Mouse (Mus musculus): ENCODE measurements around the gene Ap3b1. TPM values are rescaled to one million over a fixed set of nuclear protein-coding genes. Genes with fewer than 3 reads are reported as not detected.
"Not testable (repeated sequence)": the region's sequence is repeated elsewhere in the genome, so short reads cannot be mapped to it uniquely, and the experiment has no call there.

Ap3b1 gene
- 29.4 and 37.0 TPM in 2 replicates for polyA plus RNA-seq (2015; fragmentation: Nextera tagmentation; extraction: Ambion mirVana)

DNA sequence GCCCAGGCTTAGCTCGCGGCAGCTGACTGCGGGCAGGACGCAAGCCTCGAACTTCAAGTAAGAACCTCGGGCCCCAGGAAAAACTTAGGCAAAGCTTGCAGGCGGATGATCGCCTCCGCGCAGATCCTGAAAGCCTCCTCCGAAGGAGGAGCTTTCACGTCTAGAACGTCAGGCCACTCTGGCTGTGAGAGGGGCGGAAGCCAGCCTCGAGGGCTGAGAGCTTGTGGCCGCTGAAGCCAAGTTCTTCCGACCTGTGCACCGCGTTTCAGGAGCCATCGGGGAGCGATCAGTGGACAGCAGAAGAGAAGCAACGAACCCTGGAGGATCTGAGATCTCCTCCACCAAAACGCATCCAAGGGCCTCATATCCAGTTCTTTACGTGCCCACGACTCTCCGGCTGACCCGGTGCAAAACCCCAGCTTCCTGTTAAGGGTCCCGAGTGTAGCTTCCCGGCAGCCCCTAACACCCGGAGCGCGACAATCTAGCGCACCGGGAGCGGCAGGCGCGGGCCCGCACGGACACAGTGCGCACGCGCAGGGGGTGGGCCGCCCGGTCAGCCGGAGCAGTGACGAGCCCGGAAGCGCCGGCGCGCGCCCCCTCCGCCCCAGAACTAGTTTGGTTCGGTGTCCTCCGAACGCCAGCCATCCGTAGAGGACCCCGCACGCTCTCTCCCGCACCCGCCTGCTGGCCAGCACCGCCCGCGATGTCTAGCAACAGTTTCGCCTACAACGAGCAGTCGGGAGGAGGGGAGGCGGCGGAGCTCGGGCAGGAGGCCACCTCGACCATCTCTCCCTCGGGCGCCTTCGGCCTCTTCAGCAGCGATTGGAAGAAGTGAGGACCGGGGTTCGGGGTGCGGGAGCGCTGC is at the start of gene Ap3b1:
TSS of gene Ap3b1 (plus strand) at position 560 of the 865 bp plus-strand sequence.
- Histone ChIP-seq H3K9me3 (no peaks in the 10 kb centered on the region), H3K27ac (replicated peaks) (peak within 1 kb of the TSS; percentile 86), H3K4me2 (peak within 1 kb of the TSS; percentile 67), H3K27me3 (no peaks in the 10 kb centered on the region), H3K9ac (peak within 1 kb of the TSS; percentile 88), H3K4me1 (replicated peaks) (peaks cover 24% of the 10 kb centered on the region), H3K4me3 (peak within 1 kb of the TSS; percentile 79), H3K36me3 (no peaks in the 10 kb centered on the region)
- ATAC-seq (ENCODE audit: low read depth), result peak; percentile 97
- under 1% methylated on average over 79 of the region's 79 CpGs for WGBS

DNA sequence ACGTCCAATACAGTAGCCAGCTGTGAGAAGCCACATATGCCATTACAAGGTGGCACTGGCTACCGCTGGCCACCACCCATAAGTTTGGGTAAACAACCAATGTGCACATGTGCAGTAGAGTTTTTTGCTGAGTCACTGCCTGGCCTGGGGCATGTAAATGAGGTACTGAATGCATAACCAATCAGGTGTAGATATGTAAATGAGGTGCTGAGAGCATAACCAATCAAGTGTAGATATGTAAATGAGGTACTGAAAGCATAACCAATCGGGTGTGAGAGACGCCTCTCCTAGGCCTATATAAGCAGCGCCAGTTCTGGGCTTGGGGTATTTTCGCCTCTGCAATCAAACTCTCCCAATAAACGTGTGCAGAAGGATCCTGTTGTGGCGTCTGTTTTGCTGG is 45.9 kb upstream of the Ap3b1 start:
- ATAC-seq (ENCODE audit: low read depth); H3K4me1 ChIP-seq (replicated peaks); H3K27me3 ChIP-seq; H3K36me3 ChIP-seq; H3K27ac ChIP-seq (replicated peaks); H3K9me3 ChIP-seq; H3K9ac ChIP-seq; H3K4me3 ChIP-seq; H3K4me2 ChIP-seq: not testable (repeated sequence)
- 90% methylated on average over 8 of the region's 8 CpGs for WGBS

DNA sequence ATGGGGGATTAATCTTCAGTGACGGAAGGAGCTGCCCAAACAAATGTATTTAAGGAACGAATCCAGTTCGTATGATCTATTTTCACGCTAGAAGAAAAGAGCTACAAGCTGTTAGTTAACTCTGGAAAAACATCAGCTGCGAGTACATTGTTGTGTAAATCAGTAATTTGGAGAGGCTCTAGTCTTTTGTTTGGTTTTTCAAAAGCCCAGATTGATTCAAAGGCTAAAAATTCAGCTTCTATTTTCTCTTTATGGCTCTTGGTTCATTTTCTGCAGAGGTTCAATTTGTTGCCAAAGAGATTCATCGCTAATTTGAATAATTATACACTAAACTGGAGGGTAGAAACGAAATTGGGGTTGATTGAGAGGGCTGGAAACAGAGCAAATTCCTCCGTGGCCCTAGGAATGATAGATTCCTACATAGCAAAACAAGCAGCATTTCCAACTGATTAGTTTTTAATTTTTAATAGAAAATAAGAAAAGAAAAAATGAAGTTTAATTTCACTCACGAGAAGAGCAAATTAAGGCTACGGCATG is 41.7 kb upstream of the Ap3b1 start:
- Histone ChIP-seq H3K36me3 (no peaks in the 10 kb centered on the region), H3K27ac (replicated peaks) (no peak overlapping the region), H3K27me3 (no peaks in the 10 kb centered on the region), H3K4me1 (replicated peaks) (peaks cover 7% of the 10 kb centered on the region; the same call in 1 of the 2 replicates), H3K9me3 (no peaks in the 10 kb centered on the region), H3K4me2 (no peak overlapping the region), H3K4me3 (no peak overlapping the region), H3K9ac (no peak overlapping the region)
- ATAC-seq (ENCODE audit: low read depth), result no peak
- 37% methylated on average over 10 of the region's 10 CpGs for WGBS

DNA sequence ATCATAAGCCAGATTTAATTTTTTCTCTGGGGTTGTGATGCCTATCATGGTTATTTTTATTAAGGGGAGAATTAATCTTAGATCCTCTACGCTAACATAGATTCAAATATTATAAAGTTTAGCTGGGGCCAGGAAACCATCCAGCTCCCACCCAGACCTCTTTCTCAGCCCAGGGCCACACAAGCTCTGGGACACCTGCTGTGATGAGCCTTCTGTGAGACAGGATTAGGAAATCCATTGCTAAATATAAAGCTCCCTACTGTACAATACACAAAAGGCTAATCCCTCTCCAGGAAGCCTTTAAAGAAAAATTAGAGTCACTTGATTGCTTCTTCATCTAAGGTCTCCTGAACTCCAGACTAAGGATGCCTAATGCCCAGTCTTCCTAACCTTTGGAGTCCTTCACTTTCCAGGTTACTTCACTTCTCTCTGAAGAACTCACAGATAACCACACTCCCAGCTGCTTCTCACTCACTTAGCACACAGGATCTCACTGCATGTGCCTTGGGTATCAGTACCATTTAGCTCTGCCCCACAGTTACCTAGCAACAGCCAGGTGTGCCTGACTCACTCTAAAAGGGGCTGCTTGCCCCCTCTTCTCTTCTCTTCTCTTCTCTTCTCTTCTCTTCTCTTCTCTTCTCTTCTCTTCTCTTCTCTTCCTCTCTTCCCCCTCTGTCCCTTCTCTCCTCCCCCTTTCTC is 37.5 kb upstream of the Ap3b1 start:
- H3K27me3 ChIP-seq, result no peaks in the 10 kb centered on the region
- no peak overlapping the region for H3K27ac ChIP-seq (replicated peaks)
- 72% methylated on average over 1 of the region's 1 CpGs for WGBS
- no peak overlapping the region for H3K4me2 ChIP-seq
- H3K4me3 ChIP-seq, result no peak overlapping the region
- peaks cover 5% of the 10 kb centered on the region; the same call in 1 of the 2 replicates for H3K9me3 ChIP-seq
- no peak overlapping the region for H3K9ac ChIP-seq
- ATAC-seq (ENCODE audit: low read depth), result no peak
- peaks cover 7% of the 10 kb centered on the region; the same call in 1 of the 2 replicates for H3K4me1 ChIP-seq (replicated peaks)
- H3K36me3 ChIP-seq, result no peaks in the 10 kb centered on the region

DNA sequence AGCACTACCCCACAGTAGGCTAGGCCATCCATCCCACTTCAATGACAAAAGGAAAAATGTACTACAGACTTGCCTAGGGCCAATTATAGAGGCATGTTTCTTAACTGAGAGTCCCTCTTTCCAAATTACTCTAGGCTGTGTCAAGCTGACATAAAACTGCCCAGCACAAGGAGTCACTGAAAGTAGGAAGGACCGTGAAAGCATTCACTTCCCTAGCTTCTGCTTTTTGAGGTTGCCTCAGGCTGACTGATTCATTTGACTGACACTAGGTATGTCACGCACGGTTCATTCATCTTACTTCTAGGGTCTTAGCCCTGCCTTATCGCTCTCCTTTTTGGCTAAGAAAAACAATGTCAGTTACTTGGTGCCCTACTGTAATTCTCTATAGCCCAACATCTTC is 36.3 kb upstream of the Ap3b1 start:
- no peaks in the 10 kb centered on the region for H3K27me3 ChIP-seq
- H3K36me3 ChIP-seq, result no peaks in the 10 kb centered on the region
- peaks cover 5% of the 10 kb centered on the region; the same call in 1 of the 2 replicates for H3K9me3 ChIP-seq
- no peak overlapping the region for H3K4me3 ChIP-seq
- no peak overlapping the region for H3K4me2 ChIP-seq
- no peak for ATAC-seq (ENCODE audit: low read depth)
- no peaks in the 10 kb centered on the region for H3K4me1 ChIP-seq (replicated peaks)
- H3K9ac ChIP-seq, result no peak overlapping the region
- 91% methylated on average over 4 of the region's 4 CpGs for WGBS
- no peak overlapping the region for H3K27ac ChIP-seq (replicated peaks)

DNA sequence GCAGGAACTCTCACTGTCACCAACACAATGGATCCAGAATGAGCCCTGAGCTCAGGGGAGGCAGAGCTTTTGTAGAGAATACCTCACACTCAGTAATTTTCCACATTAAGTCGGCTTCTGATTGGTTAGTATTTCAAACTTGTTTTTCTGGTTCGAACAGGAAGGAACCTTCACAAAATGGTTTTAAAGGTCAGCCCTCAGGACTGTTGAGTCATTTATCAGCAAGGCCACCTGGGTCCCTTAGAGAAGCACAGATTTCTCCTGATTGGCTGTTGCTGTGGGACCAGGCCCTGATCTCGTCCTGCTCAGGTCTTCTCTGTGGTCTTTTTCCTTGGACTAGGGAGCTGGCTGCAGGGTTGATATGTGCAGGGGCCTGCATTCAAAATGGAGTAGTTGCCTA is 30.7 kb upstream of the Ap3b1 start:
- Histone ChIP-seq H3K36me3 (no peaks in the 10 kb centered on the region), H3K4me2 (no peak overlapping the region), H3K9me3 (peaks cover 5% of the 10 kb centered on the region; the same call in 1 of the 2 replicates), H3K9ac (no peak overlapping the region), H3K27me3 (no peaks in the 10 kb centered on the region), H3K27ac (replicated peaks) (no peak overlapping the region), H3K4me1 (replicated peaks) (no peaks in the 10 kb centered on the region), H3K4me3 (no peak overlapping the region)
- ATAC-seq (ENCODE audit: low read depth), result no peak
- 72% methylated on average over 3 of the region's 3 CpGs for WGBS

DNA sequence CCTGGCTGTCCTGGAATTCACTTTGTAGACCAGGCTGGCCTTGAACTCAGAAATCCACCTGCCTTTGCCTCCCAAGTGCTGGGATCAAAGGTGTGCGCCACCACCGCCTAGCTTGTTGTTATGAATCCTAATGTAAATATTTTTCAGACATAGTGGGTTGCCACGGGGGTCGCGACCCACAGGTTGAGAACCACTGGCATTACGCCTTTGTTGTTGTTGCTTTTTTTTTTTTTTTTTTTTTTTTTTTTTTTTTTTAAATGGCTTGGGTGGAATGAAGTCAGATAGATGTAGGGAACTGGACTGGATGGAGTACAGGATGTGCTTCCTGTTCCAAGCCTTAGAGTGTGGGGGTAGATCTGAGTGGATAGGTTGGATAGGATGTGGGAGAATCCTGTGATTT is 29.8 kb upstream of the Ap3b1 start:
- not testable (repeated sequence) for H3K4me2 ChIP-seq; H3K36me3 ChIP-seq; H3K9me3 ChIP-seq; H3K9ac ChIP-seq; ATAC-seq (ENCODE audit: low read depth); H3K27ac ChIP-seq (replicated peaks); H3K4me1 ChIP-seq (replicated peaks); H3K4me3 ChIP-seq; H3K27me3 ChIP-seq
- WGBS, result 92% methylated on average over 6 of the region's 6 CpGs

DNA sequence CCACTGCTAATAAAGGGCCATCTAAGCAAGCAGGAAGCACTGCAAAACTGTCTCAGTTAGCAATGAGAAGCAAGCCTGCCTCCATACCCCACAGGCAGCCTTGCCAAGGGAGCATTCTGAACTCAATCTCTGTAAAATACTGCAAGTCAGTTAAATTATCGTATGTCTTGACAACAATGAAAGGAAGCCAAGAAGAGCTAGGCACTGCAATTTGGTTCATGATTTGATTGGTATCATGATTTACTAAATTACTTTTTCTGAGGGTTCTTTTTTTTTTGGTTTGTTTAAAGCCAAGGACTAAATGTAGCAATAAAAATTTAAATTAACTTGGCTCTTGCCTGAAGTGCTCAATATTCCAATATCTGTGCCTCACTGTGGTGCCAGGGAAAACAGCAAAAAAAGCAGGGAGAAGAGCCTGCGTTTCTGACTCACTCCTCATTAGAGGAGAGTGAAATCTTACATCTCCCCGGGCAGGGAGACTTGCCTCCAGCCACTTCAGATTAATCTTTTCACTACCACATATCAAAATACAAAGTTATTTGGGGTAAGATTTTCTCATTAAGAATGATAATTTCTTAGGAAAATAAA is 28.3 kb upstream of the Ap3b1 start:
- Histone ChIP-seq H3K9ac (no peak overlapping the region), H3K4me1 (replicated peaks) (no peaks in the 10 kb centered on the region), H3K4me3 (no peak overlapping the region), H3K27ac (replicated peaks) (peak overlapping the region; percentile 69), H3K4me2 (no peak overlapping the region), H3K27me3 (no peaks in the 10 kb centered on the region), H3K9me3 (no peaks in the 10 kb centered on the region), H3K36me3 (no peaks in the 10 kb centered on the region)
- ATAC-seq (ENCODE audit: low read depth), result 0 out of 2 replicates have a peak, but pooled peaks have one; percentile 15
- WGBS, result 57% methylated on average over 3 of the region's 3 CpGs

DNA sequence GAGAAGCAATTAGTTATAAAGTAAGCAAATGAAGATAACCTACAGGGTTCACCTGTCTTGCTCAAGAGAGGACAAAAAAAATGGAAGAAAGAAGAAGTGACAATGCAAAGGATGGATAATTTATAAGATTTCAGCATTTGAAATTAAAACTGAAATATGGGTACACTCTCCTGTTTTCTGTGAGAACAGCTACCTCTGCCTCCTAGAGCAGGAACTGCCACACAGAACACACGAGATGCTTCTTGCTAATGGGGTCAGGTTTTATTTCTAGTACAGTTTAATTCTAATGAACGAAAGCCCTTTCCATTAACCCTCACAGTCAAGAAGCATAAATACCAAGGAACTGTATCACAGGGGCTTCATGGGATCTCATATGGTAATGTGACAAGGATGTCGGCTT is 20.4 kb upstream of the Ap3b1 start:
- Histone ChIP-seq H3K9me3 (no peaks in the 10 kb centered on the region), H3K4me1 (replicated peaks) (no peaks in the 10 kb centered on the region), H3K27me3 (no peaks in the 10 kb centered on the region), H3K9ac (no peak overlapping the region), H3K4me3 (no peak overlapping the region), H3K4me2 (no peak overlapping the region), H3K36me3 (no peaks in the 10 kb centered on the region), H3K27ac (replicated peaks) (no peak overlapping the region)
- no peak for ATAC-seq (ENCODE audit: low read depth)
- WGBS, result 87% methylated on average over 3 of the region's 3 CpGs

DNA sequence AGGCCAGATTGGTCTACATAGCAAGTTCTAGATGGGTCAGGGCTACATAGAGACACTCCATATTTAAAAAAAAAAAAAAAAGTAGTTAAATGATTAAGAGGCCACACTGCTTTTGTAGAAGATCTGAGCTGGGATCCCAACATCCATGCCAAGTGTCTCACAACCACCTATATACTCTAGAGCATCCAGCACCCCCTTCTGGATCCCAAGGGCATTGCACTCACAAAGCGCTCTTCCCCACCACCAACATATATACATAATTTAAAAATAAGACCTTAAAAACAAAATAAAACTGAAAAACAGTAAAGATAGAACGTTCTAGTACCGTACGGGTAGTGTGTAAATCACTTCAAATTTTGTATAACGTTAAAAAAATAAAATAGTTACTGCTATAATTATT is 15.6 kb upstream of the Ap3b1 start:
- 92% methylated on average over 5 of the region's 5 CpGs for WGBS
- H3K27ac ChIP-seq (replicated peaks), result no peak overlapping the region
- H3K9ac ChIP-seq, result no peak overlapping the region
- ATAC-seq (ENCODE audit: low read depth), result no peak
- no peaks in the 10 kb centered on the region for H3K36me3 ChIP-seq
- H3K9me3 ChIP-seq, result no peaks in the 10 kb centered on the region
- no peak overlapping the region for H3K4me2 ChIP-seq
- no peaks in the 10 kb centered on the region for H3K4me1 ChIP-seq (replicated peaks)
- no peaks in the 10 kb centered on the region for H3K27me3 ChIP-seq
- no peak overlapping the region for H3K4me3 ChIP-seq

DNA sequence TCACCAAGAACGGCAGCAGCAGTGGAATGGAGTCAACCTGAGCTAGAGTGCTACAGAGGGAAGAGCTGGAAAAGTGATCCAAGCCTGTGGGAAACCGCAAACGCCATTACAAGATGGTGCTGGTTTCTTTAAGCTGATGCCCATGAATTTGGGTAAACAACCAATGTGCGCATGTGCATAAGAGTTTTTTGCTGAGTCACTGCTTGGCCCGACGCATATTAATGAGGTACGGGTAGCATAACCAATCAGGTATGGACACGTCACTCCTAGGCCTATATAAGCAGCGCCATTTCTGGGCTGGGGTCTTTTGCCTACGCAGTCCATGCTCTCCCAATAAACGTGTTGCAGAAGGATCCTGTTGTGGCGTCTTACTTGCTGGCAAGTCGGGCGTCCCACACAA is 14.2 kb upstream of the Ap3b1 start:
- not testable (repeated sequence) for H3K9ac ChIP-seq; H3K4me2 ChIP-seq; H3K36me3 ChIP-seq; H3K9me3 ChIP-seq; H3K4me3 ChIP-seq; H3K27me3 ChIP-seq; ATAC-seq (ENCODE audit: low read depth); H3K27ac ChIP-seq (replicated peaks); H3K4me1 ChIP-seq (replicated peaks)
- 96% methylated on average over 14 of the region's 14 CpGs for WGBS

DNA sequence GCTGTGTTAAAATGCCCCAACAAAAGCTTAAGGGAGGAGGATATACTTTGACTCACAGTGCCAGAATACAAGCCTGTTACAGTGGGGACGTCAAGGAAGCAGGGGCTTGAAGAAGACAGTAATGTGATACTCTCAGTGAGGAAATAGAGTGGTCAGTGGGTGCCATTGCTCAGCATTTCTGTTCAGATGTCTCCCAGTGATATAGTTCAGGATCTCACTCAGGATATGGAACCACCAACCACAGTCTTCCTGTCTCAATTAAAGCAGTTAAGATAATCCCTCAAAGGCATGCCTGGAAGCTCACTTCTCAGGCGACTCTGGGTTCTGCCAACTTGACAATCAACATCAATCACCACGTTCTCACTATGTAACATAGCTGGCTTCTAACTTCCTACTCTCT is 4.2 kb upstream of the Ap3b1 start:
- no peak overlapping the region for H3K4me2 ChIP-seq
- no peak for ATAC-seq (ENCODE audit: low read depth)
- H3K9me3 ChIP-seq, result no peaks in the 10 kb centered on the region
- no peak overlapping the region for H3K4me3 ChIP-seq
- H3K9ac ChIP-seq, result no peak overlapping the region
- WGBS, result 85% methylated on average over 3 of the region's 3 CpGs
- H3K36me3 ChIP-seq, result no peaks in the 10 kb centered on the region
- H3K27ac ChIP-seq (replicated peaks), result no peak overlapping the region
- H3K4me1 ChIP-seq (replicated peaks), result peaks cover 12% of the 10 kb centered on the region
- H3K27me3 ChIP-seq, result no peaks in the 10 kb centered on the region
